Mouse (Mus musculus): ENCODE measurements around the gene Pcbp3.

Gene Pcbp3

GRCm38 (mm10) chr10:76729631-76730620 lies 231.8 kb downstream of the Pcbp3 start:
- DNase-seq (ENCODE audit: low spot score) = peak; percentile 80

DNA sequence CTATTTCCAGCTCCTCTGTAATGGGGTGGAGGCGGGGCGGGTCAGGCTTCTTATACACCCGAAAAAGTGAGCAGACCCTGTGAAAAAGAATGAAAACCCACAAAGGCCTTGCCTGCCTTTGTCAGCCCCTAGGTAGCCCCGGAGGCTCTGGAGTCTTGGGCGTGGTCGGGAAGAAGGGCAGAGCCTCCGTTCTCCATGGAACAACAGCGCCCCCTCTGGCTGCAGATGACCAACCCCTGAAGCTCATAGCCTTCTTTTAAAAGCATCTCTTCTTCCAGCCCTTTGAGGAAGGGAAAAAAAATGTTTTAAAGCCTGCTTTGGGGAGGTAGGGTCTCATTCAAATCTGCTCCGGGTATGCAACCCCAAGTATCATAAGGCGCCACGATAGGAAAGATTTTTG lies 233.3 kb downstream of the Pcbp3 start:
- peak; percentile 90 for DNase-seq (ENCODE audit: low spot score)

DNA sequence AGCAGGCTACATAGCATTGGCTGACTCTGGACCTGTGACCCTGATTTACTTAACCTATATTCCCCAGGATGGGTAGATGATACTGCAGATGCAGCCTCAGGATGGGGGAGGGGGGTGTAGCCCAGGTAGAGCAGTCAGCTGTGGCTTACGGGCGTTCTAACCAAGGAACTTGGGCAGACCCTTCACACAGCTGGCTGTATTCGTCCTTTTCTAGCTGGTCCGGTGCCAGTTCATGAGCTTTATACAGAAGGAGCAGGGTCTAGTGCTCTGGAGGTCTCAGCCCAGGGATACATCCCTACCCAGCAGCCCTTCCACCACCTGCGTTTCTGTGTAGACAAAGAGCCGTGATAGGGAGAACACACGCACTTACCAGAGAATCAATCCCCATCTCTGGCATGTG lies 234.4 kb downstream of the Pcbp3 start:
- DNase-seq (ENCODE audit: low spot score) = no peak

DNA sequence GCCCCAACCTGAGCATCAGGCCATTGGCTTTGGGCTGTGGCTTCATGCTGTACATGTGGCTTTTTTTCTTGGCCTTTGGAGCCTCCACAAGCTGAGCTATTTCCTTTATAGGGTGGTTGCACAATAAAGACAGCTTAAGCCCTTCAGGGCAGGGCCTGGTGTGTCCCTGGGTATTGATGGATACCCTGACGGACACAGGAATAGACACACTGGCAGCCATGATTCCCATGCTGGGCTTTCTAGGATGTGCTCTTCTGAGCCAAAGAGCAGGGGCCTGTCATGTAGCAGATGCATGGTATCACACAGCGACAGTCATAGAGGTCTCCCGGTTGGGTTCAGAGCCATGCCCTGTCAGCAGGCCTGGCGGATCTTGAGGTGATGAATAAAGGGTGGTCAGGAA lies 234.8 kb downstream of the Pcbp3 start:
- no peak for DNase-seq (ENCODE audit: low spot score)

DNA sequence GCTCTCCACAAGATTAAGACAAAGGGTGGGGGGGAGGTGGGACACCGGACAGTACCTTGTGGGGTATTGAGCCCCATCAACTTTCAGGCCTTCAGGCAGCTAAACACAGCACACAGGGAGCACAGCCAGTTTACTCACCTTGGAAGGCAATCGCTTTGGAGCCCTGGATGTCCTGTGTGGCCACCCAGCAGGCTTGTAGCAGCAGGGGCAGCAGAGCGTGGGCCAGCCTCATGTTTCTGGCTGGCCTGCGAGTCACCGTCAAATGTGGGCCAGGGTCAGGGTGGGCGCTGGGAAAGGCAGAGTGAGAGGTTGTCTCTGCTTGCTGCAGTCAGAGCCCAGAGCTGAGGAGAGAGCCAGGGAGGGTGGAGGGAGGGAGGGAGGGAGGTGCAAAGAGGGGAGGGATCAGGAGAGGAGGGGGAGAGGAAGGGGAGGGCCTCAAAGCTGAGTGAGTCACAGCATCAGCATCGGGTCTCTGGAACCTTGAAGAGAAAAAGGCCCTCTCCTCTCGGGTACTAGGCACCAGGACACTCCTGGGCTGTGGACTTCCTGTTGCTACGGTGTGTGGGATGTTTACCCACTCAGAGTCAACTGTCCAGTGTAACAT lies 235.9 kb downstream of the Pcbp3 start, which contains the start of gene Col6a1:
Gene Col6a1, minus strand, starts transcription at position 487 of the 604 bp plus-strand sequence.
- peak; percentile 70 for DNase-seq (ENCODE audit: low spot score)

- DNase-seq (ENCODE audit: low spot score) = no peak
Observed at GRCm38 (mm10) chr10:76725097-76725496, 236.6 kb downstream of the Pcbp3 start.

DNA sequence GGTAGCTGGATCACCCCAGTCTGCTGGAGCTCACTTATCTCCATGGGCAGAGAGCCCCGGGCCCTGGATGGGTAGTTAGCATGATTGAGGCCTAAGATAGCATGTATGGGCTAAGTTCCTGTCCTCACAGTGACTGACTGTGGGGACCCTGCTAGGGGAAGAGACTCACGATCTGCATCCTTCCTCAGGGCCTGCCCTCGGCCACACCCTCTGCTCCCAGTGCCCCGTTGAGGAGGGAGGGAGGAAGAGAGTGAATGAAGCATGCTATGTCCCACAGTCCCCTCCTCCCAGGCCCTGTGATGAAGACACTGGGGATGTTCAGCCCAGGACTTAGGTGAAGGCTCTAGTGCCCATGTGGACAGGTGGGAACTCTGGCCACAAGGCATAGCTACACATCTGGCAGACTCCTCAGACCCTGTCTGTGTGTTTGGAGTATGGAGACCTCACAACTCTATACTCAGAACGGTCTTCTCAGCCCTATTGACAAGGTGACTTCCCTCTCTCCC lies 237.4 kb downstream of the Pcbp3 start:
- no peak for DNase-seq (ENCODE audit: low spot score)

GRCm38 (mm10) chr10:76722751-76723450 lies 238.8 kb downstream of the Pcbp3 start:
- no peak for DNase-seq (ENCODE audit: low spot score)

DNA sequence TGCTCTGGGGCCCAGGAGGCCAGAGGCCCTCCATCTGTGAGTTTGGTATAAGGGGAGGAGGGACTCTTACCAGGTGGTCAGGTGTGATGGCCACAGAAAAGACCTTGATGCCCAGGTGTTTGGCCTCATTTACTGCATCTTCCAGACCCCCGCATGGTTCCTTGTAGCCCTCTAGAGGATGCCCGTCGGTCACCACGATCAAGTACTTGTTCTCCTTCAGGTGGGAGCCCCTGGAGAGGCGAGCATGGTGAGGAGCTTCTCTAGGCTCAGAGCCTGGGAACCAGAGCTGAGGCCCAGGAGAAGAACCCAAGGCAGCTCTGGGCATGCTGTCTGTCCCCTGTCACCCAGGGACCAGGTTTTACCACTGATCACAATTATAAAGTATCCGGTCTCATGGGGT lies 239.9 kb downstream of the Pcbp3 start:
- DNase-seq (ENCODE audit: low spot score) = no peak

GRCm38 (mm10) chr10:76721216-76721615 lies 240.5 kb downstream of the Pcbp3 start:
- no peak for DNase-seq (ENCODE audit: low spot score)

DNA sequence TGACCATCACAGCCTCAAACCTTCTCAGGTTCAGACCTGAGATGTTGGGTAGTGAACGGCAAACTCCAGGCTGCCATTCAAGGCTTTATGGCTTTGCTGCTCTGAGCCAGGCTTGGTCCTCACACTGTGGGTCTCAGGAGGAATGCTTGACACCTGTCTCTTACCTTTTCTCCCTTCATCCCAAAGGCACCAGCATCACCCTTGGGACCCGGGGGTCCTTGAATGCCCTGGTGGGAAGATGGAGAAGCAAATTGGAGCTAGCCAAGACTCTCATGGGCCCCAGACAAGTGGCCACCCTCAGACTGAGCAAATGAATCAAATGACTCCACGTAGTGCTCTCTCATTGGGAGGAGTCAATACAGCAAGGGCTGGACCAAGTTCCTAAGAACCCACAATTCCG lies 244.1 kb downstream of the Pcbp3 start:
- no peak for DNase-seq (ENCODE audit: low spot score)

- DNase-seq (ENCODE audit: low spot score) = no peak
Observed at GRCm38 (mm10) chr10:76717026-76717425, 244.7 kb downstream of the Pcbp3 start.

DNA sequence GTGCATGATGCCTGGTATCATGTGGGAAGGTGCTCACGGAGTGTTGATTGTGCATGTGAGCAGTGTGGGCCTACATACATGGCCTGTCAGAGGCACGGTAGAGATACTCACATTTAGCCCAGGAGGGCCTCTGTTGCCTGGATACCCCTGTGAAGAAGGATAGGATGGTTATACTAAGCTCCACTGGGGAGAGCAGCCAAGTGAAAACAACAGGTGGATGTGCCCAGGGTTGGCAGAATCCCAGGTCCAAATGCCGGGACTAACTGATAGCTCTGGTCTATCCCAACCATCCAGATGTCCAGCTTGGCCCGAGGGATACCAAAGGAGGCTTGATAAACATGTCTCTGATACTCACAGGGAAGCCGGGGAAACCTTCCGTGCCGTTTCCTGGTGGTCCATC lies 247.4 kb downstream of the Pcbp3 start:
- no peak for DNase-seq (ENCODE audit: low spot score)

GRCm38 (mm10) chr10:76712500-76712899 lies 249.2 kb downstream of the Pcbp3 start:
- no peak for DNase-seq (ENCODE audit: low spot score)
